Mouse (Mus musculus) midbrain, embryonic 14.5 days (tissue): Measurements from ENCODE around the gene Lnp1. TPM values are rescaled to one million over a fixed set of nuclear protein-coding genes. Genes with fewer than 3 reads are reported as not detected.
"Not testable (repeated sequence)": the region's sequence is repeated elsewhere in the genome, so short reads cannot be mapped to it uniquely, and the experiment has no call there.

Experiments
- ATAC-seq: fragments of 200-750 bp; cut with Nextera tagmentation; 2 replicates; pipeline ENCODE4 v1.8.0; 2017; ENCODE audit warnings: moderate number of reproducible peaks, moderate library complexity; ENCODE audit not compliant: low FRiP score, low TSS enrichment
- DNase-seq: peaks from one replicate; pipeline ENCODE4 v3.0.0-alpha.2; 2015
- H3K27ac ChIP-seq: fragments of 300-500 bp; sonication (generic); replicated peaks from 2 replicates; pipeline ENCODE4 v1.5.1; 2014; ENCODE audit warnings: mild to moderate bottlenecking, low read depth, low read length, moderate library complexity
- H3K27me3 ChIP-seq: fragments of 300-500 bp; sonication (generic); 2 replicates; pipeline ENCODE4 v1.6.1; 2014; ENCODE audit warnings: low read length, control low read depth, mixed read lengths; ENCODE audit not compliant: control insufficient read depth, insufficient read depth
- H3K36me3 ChIP-seq: fragments of 300-500 bp; sonication (generic); 2 replicates; pipeline ENCODE4 v1.6.1; 2014; ENCODE audit warnings: low read length, control low read depth; ENCODE audit not compliant: control insufficient read depth, insufficient read depth
- H3K4me1 ChIP-seq: fragments of 300-500 bp; sonication (generic); 2 replicates; pipeline ENCODE4 v1.6.1; 2014; ENCODE audit warnings: mild to moderate bottlenecking, antibody characterized with exemption, low read length, control low read depth; ENCODE audit not compliant: control insufficient read depth, insufficient read depth
- H3K4me2 ChIP-seq: fragments of 300-500 bp; sonication (generic); 2 replicates; pipeline ENCODE4 v1.6.1; 2014; ENCODE audit warnings: mild to moderate bottlenecking, low read length, moderate library complexity
- H3K4me3 ChIP-seq: fragments of 300-500 bp; sonication (generic); replicated peaks from 2 replicates; pipeline ENCODE4 v1.5.1; 2014; ENCODE audit warnings: low read depth, low read length
- H3K9ac ChIP-seq: fragments of 300-500 bp; sonication (generic); replicated peaks from 2 replicates; pipeline ENCODE4 v1.6.1; 2014; ENCODE audit warnings: mild to moderate bottlenecking, low read length, moderate library complexity
- H3K9me3 ChIP-seq: fragments of 300-500 bp; sonication (generic); 2 replicates; pipeline ENCODE4 v1.6.1; 2016; ENCODE audit warnings: low read length, control low read depth, mixed read lengths; ENCODE audit not compliant: control insufficient read depth
- WGBS: fragments of 180-500 bp; shearing (Covaris S2); extraction: QIAGEN DNeasy Blood & Tissue Kit; methylation state at CpG from one replicate; pipeline ENCODE4 v1.1.7; 2014; 5-methylcytosine and 5-hydroxymethylcytosine counted together
- polyA plus RNA-seq: library from polyadenylated mRNA; unstranded; fragments of >200 nt; fragmentation: Nextera tagmentation; extraction: Ambion mirVana; gene quantifications from 2 replicates; pipeline ENCODE4 v1.2.1, GENCODE M21; 2014

The Lnp1 gene
- polyA plus RNA-seq: not detected in 2 replicates

DNA sequence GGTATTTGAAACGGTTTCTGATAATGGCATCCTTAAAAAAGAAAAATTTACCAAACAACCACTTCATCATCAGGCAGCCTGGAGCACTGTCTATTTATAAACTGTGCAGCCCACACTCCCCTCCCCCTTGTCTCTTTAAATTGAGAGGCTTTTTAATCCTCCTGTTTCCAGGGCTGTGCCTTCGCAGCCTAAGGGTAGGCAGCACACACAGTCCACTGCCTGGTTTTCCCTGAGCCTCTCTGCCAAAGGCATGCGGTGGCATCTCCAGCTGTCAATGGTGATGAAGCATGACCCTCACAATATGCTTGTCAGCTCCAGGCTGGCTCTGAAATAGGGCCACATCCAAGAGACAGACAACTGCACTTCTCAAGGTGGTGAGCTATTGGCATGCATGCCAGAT lies at the start of gene Lnp1:
Gene Lnp1, minus strand, starts transcription at position 39 of the 400 bp plus-strand sequence.
- no peak within 1 kb of the TSS for H3K4me3 ChIP-seq
- H3K36me3 ChIP-seq: no peaks in the 10 kb centered on the region
- WGBS: 37% methylated on average over 3 of the region's 3 CpGs
- no peak within 1 kb of the TSS for H3K9ac ChIP-seq
- peak; percentile 42 for DNase-seq
- ATAC-seq: peak; percentile 35; the same call in 1 of the 2 replicates
- no peaks in the 10 kb centered on the region for H3K9me3 ChIP-seq
- H3K27me3 ChIP-seq: no peaks in the 10 kb centered on the region
- H3K4me1 ChIP-seq: no peaks in the 10 kb centered on the region
- H3K27ac ChIP-seq: no peak within 1 kb of the TSS
- no peak within 1 kb of the TSS for H3K4me2 ChIP-seq

DNA sequence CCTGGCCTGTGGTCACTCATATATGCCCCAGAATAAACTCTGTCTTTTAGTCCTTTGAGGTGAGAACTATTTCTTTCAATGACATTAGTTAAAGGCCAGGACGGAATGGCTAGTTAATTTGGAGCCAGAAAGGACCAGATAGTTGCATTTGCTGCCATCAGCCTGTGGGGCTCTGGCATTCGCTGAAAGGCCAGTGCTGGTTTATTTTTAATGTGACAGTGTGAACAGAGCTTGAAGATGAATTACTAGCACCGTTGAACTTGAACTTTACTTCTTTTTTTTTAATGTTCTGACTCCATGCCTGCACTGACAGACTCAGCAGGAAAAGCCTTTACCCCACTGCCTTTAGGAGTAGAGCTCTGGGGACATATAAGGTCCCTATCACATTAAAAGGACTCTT lies 46.8 kb upstream of the Lnp1 start:
- Histone ChIP-seq H3K27ac (no peak overlapping the region), H3K4me3 (no peak overlapping the region), H3K9ac (no peak overlapping the region), H3K27me3 (no peaks in the 10 kb centered on the region), H3K4me1 (no peaks in the 10 kb centered on the region), H3K36me3 (no peaks in the 10 kb centered on the region), H3K9me3 (no peaks in the 10 kb centered on the region), H3K4me2 (no peak overlapping the region)
- ATAC-seq (no peak), DNase-seq (no peak)
- WGBS: 78% methylated on average over 3 of the region's 3 CpGs

DNA sequence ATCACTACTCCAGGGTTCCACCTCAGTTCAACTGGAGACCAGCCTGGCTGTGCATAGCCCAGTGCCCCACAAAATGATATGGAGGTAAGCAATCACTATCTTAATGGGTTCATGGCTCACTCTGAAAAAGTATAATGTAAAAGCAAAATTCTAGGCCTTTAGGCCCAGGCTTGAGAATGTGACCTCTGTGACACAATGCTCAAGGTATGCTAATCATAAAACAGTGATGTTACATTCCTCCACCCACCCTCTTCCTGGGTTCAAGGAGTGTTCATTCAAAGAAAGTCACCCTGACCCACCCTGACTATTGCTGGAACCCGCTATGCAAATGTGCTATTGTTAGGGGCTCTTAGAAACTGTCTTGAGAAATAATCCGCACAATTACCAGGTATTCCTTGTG lies 30.4 kb upstream of the Lnp1 start:
- not testable (repeated sequence) for H3K9ac ChIP-seq, H3K27me3 ChIP-seq
- WGBS: 98% methylated on average over 2 of the region's 2 CpGs

DNA sequence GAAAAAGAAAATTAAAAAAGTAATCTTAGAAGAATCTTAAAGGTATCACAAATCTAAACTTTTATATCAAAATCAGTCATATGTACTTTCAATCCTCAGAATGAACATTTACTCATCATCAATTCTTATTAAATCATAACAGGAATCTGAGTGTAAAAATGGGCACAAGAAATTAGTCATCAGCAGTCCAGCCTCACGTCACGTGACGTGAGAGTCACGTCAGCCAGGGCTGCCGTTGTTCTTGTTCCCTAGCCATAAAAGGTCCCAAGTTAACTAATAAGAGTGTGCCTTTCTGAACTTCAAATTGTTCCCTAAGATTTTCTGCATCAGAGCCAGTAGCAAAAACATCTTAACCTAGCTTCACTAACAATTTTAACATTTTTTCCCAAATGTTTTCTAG lies 21.2 kb upstream of the Lnp1 start:
- H3K4me1 ChIP-seq: no peaks in the 10 kb centered on the region
- no peak overlapping the region for H3K4me3 ChIP-seq
- ATAC-seq (no peak), DNase-seq (no peak)
- H3K4me2 ChIP-seq: no peak overlapping the region
- 90% methylated on average over 5 of the region's 5 CpGs for WGBS
- no peaks in the 10 kb centered on the region for H3K27me3 ChIP-seq
- no peaks in the 10 kb centered on the region for H3K36me3 ChIP-seq
- no peaks in the 10 kb centered on the region for H3K9me3 ChIP-seq
- no peak overlapping the region for H3K27ac ChIP-seq
- no peak overlapping the region for H3K9ac ChIP-seq

More for the DNA sequence above, 30.4 kb upstream of the Lnp1 start:
- ATAC-seq, H3K27ac ChIP-seq, H3K4me3 ChIP-seq, H3K4me2 ChIP-seq, DNase-seq, H3K4me1 ChIP-seq, H3K9me3 ChIP-seq, H3K36me3 ChIP-seq: not testable (repeated sequence)

DNA sequence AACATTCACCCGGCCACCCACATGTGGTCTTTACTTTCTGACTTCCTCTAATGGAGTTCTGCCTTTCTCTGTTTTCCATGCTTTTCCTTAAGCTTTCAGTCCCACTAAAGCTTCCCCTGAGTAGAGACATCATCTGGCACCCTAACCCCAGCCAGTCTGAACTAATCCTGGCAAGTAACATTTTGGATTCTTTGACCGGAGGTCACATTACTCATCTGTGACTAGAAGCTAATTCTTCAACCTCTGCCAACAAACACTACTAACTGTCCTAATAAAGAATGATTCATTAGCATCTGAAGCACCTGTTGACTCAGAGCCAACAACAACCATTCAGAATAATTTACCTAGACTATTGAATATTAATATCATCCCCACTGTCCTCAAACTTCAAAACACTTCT lies 14.5 kb upstream of the Lnp1 start:
- DNase-seq (no peak), ATAC-seq (no peak)
- no peak overlapping the region for H3K9ac ChIP-seq
- no peaks in the 10 kb centered on the region for H3K36me3 ChIP-seq
- H3K4me2 ChIP-seq: no peak overlapping the region
- no peaks in the 10 kb centered on the region for H3K27me3 ChIP-seq
- H3K4me1 ChIP-seq: no peaks in the 10 kb centered on the region
- no peak overlapping the region for H3K27ac ChIP-seq
- H3K4me3 ChIP-seq: no peak overlapping the region
- 85% methylated on average over 2 of the region's 2 CpGs for WGBS
- H3K9me3 ChIP-seq: no peaks in the 10 kb centered on the region

DNA sequence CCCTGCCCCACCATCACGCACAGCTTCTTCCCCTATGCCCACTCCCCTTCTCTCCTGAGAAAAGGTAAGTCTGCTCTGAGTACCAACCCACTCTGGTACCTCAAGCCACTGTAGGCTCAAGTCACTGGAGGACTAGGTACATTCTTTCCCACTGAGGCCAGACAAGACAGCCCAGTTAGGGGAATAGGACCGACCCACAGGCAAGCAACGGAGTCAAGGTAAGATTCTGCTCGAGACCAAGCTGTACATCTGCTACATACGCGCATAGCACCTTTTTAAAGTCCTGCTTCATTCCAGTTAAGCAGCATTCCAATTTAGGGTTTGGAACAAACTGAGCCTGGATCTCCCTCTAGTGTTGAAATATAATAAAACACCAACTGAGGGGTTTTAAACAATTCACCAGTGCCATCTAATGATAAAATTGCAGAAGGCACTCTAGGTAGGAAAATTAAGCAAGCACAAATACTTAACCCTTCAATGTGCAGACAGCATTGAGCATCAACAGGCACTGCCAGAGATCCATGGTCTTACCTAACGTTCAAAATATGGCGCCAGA lies 7.7 kb downstream of the Lnp1 start:
- no peak overlapping the region for H3K9ac ChIP-seq
- H3K4me1 ChIP-seq: no peaks in the 10 kb centered on the region
- H3K9me3 ChIP-seq: no peaks in the 10 kb centered on the region
- no peaks in the 10 kb centered on the region for H3K27me3 ChIP-seq
- ATAC-seq (peak; percentile 71), DNase-seq (peak; percentile 87)
- H3K27ac ChIP-seq: no peak overlapping the region
- no peak overlapping the region for H3K4me2 ChIP-seq
- no peaks in the 10 kb centered on the region for H3K36me3 ChIP-seq
- WGBS: 35% methylated on average over 8 of the region's 8 CpGs
- no peak overlapping the region for H3K4me3 ChIP-seq

DNA sequence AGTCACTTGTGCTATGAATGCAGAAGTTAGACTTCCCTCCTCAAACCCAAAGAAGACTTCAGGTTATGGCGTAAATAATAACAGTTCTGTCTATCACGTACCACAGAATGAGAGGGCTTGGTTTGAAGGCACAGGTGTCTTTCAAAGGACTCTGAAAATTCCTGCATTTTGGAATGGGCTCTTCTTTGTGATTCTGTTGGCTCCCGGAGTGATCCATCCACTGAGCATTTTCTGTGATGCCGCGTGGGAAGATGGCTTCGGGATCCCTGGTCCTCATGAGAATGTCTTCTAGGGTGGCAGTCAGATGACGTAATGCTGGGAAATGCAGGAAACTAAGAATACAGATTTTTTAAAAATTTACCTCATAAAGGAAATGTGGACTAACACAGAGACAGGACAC lies 10.6 kb downstream of the Lnp1 start:
- no peak for ATAC-seq
- H3K27ac ChIP-seq: no peak overlapping the region
- H3K4me2 ChIP-seq: no peak overlapping the region
- no peaks in the 10 kb centered on the region for H3K27me3 ChIP-seq
- H3K4me1 ChIP-seq: no peaks in the 10 kb centered on the region
- H3K4me3 ChIP-seq: no peak overlapping the region
- DNase-seq: no peak
- H3K9me3 ChIP-seq: no peaks in the 10 kb centered on the region
- no peaks in the 10 kb centered on the region for H3K36me3 ChIP-seq
- H3K9ac ChIP-seq: no peak overlapping the region
- WGBS: 90% methylated on average over 7 of the region's 7 CpGs

DNA sequence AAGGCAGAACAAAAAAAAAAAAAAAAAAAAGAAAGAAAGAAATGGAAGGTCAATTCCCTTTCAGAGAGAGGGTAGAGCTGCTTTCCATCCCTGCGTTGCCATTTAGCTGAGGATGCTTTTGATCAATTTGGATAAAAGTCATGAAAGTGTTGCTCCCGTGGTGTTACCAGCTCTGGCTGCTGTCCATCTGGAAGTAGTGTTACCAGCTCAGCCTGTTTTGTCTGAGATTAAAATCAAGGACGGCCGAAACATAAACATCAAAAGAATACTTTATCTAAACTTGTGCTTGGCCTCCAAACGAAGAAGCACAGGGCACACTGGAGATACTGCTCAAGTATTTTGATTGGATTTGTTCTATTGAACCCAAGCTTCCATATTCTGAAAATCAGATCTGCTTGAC lies 18.9 kb downstream of the Lnp1 start:
- WGBS: 74% methylated on average over 5 of the region's 5 CpGs

DNA sequence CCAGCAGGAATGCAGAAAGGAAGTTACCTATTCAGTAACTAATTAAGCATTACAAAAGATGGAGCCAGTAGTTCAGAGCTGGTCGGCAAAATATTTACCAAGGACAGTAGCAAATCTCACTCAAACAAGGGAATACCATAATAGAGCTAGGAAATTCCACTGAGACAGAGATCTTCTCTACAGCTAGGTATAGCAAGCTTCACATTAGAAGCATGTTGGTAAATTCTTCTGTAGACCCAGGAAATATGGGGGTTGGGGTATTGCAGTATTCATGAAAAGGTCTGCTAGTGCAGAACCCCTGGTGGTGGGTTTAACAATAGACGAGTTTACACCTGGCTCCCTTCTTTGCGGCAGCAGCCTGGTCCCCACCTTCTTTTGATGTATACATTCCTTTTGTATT lies 25.7 kb downstream of the Lnp1 start:
- not testable (repeated sequence) for H3K9me3 ChIP-seq, ATAC-seq, H3K27ac ChIP-seq, H3K4me1 ChIP-seq, H3K4me2 ChIP-seq, H3K9ac ChIP-seq, H3K27me3 ChIP-seq, H3K4me3 ChIP-seq, H3K36me3 ChIP-seq, DNase-seq
- WGBS: 75% methylated on average over 3 of the region's 3 CpGs

More for the DNA sequence above, 18.9 kb downstream of the Lnp1 start:
- H3K27me3 ChIP-seq: no peaks in the 10 kb centered on the region
- no peak overlapping the region for H3K9ac ChIP-seq
- H3K27ac ChIP-seq: no peak overlapping the region
- H3K36me3 ChIP-seq: no peaks in the 10 kb centered on the region
- no peak overlapping the region for H3K4me3 ChIP-seq
- no peaks in the 10 kb centered on the region for H3K9me3 ChIP-seq
- DNase-seq: no peak
- H3K4me2 ChIP-seq: no peak overlapping the region
- no peak for ATAC-seq
- no peaks in the 10 kb centered on the region for H3K4me1 ChIP-seq
